Mouse (Mus musculus) CD4-positive, CD25-positive, alpha-beta regulatory T cell, adult 4 months (primary cell): ENCODE measurements around the gene Zfp956. TPM values are rescaled to one million over a fixed set of nuclear protein-coding genes. Genes with fewer than 3 reads are reported as not detected.

Source experiments
- ATAC-seq: one replicate; pipeline ENCODE4 v1.8.0; 2017
- polyA plus RNA-seq, 2 experiments: library from polyadenylated mRNA; unstranded; fragments of 100-300 nt; shearing (Covaris generic); gene quantifications; one replicate each; pipeline ENCODE4 v1.2.1; 2017

Gene Zfp956
- polyA plus RNA-seq, 2 experiments from 2014 or later: 21.0 to 30.1 TPM

GRCm38 (mm10) chr6:47974599-47974998, 21.4 kb downstream of the Zfp956 start:
- no peak for ATAC-seq

- peak; percentile 58 for ATAC-seq
These were observed 25.7 kb downstream of the Zfp956 start for GRCm38 (mm10) chr6:47978897-47979368.

- no peak for ATAC-seq
These were observed 30.7 kb downstream of the Zfp956 start for GRCm38 (mm10) chr6:47983936-47984335.

GRCm38 (mm10) chr6:47995661-47996060, 42.5 kb downstream of the Zfp956 start:
- ATAC-seq: no peak

- ATAC-seq: no peak
These were observed 57.5 kb downstream of the Zfp956 start for GRCm38 (mm10) chr6:48010727-48011126.

Other genes starting within 250 kb of the Zfp956 start
- gene Pdia4, start 140.0 kb upstream of the Zfp956 start, polyA plus RNA-seq: 100 to 1,000 TPM; 161 to 186 TPM
- not detected for gene Zfp786, start 122.5 kb upstream of the Zfp956 start, polyA plus RNA-seq
- gene Zfp398, start 117.7 kb upstream of the Zfp956 start, polyA plus RNA-seq: 10 to 100 TPM; 13.8 to 14.0 TPM
- 1 to 10 TPM; 2.5 to 3.2 TPM for gene Zfp282, start 76.2 kb upstream of the Zfp956 start, polyA plus RNA-seq
- 10 to 100 TPM; 15.9 to 31.4 TPM for gene Zfp212, start 32.9 kb upstream of the Zfp956 start, polyA plus RNA-seq
- 1 to 10 TPM; 3.1 to 5.3 TPM for gene Zfp777, start 95.5 kb downstream of the Zfp956 start, polyA plus RNA-seq
- 10 to 100 TPM in 1 of 2 experiments, 1 to 10 TPM in 1; 5.0 to 10.1 TPM for gene Zfp746, start 133.2 kb downstream of the Zfp956 start, polyA plus RNA-seq